Mouse (Mus musculus) layer of hippocampus, postnatal 14 days (tissue): ENCODE results near the gene Arhgef28. TPM values are rescaled to one million over a fixed set of nuclear protein-coding genes. Genes with fewer than 3 reads are reported as not detected.

Experiments
- DNase-seq, 2 experiments: peaks; one replicate each; pipeline ENCODE4 v3.0.0; 2021 to 2022; ENCODE audit warnings: low spot score in 2 of 2, mixed read lengths in 1 of 2
- total RNA-seq, 2 experiments: library from RNA; stranded (reverse); gene quantifications; 2 replicates each; pipeline ENCODE4 v1.2.3; 2021

Gene Arhgef28
- total RNA-seq, 2 experiments from 2014 or later = 90.3 to 96.4 TPM

- DNase-seq = no peak
These were observed 190.0 kb downstream of the Arhgef28 start for GRCm38 (mm10) chr13:98015981-98016922.

GRCm38 (mm10) chr13:98014892-98015291 lies 191.3 kb downstream of the Arhgef28 start:
- no peak for DNase-seq

GRCm38 (mm10) chr13:98013715-98014114 lies 192.5 kb downstream of the Arhgef28 start:
- no peak for DNase-seq

- no peak for DNase-seq
These were observed 194.3 kb downstream of the Arhgef28 start for GRCm38 (mm10) chr13:98011931-98012341.

- no peak for DNase-seq
These were observed 197.2 kb downstream of the Arhgef28 start for GRCm38 (mm10) chr13:98009070-98009469.

GRCm38 (mm10) chr13:98008588-98008987 lies 197.7 kb downstream of the Arhgef28 start:
- DNase-seq = no peak

- no peak for DNase-seq
These were observed 200.5 kb downstream of the Arhgef28 start for GRCm38 (mm10) chr13:98005611-98006218.

GRCm38 (mm10) chr13:98004647-98005414 lies 201.4 kb downstream of the Arhgef28 start:
- no peak for DNase-seq

GRCm38 (mm10) chr13:98003690-98004089 lies 202.5 kb downstream of the Arhgef28 start:
- DNase-seq = no peak

GRCm38 (mm10) chr13:98002598-98002997 lies 203.6 kb downstream of the Arhgef28 start:
- no peak for DNase-seq

GRCm38 (mm10) chr13:98002121-98002520 lies 204.1 kb downstream of the Arhgef28 start:
- no peak for DNase-seq

- DNase-seq = no peak
These were observed 204.5 kb downstream of the Arhgef28 start for GRCm38 (mm10) chr13:98001719-98002118.

GRCm38 (mm10) chr13:98000841-98001240 lies 205.4 kb downstream of the Arhgef28 start:
- no peak for DNase-seq

GRCm38 (mm10) chr13:97999130-97999529 lies 207.1 kb downstream of the Arhgef28 start:
- DNase-seq = no peak

- DNase-seq = no peak
These were observed 207.7 kb downstream of the Arhgef28 start for GRCm38 (mm10) chr13:97998570-97998969.

- no peak for DNase-seq
These were observed 215.3 kb downstream of the Arhgef28 start for GRCm38 (mm10) chr13:97990939-97991338.

- no peak for DNase-seq
These were observed 217.4 kb downstream of the Arhgef28 start for GRCm38 (mm10) chr13:97988796-97989195.

GRCm38 (mm10) chr13:97986691-97987090 lies 219.5 kb downstream of the Arhgef28 start:
- DNase-seq = peak in 1 of 2 experiments; percentile 24

GRCm38 (mm10) chr13:97977104-97977503 lies 229.1 kb downstream of the Arhgef28 start:
- DNase-seq = no peak

GRCm38 (mm10) chr13:97976642-97977041 lies 229.6 kb downstream of the Arhgef28 start:
- no peak for DNase-seq

- peak in 1 of 2 experiments; percentile 34 for DNase-seq
These were observed 231.6 kb downstream of the Arhgef28 start for GRCm38 (mm10) chr13:97974532-97975194.
